Mouse (Mus musculus) kidney, postnatal 4 days (tissue): Measurements from ENCODE around the gene Spata48.

Source experiments
- DNase-seq, 2 experiments: peaks; one replicate each; pipeline ENCODE4 v3.0.0; 2021; ENCODE audit warnings: mixed read lengths in 2 of 2

The Spata48 gene

DNA sequence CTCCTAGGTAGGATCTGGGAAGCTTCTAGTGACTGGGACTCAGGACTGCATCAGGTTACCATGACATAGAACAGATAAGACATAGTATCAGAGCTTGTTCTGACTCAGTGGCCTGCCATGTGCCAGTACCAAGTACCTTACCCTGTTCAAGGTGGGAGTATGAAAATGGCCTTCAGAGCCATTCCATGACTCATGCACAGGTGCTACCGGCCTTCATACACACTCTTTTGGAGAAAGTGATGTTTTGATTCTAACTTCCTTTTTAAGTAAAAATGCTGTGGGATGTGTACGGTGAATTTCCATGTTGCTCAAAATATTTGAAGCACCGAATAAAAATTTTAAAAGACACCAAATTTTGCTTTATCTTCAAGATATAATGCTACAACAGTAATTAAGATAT lies 84.1 kb downstream of the Spata48 start:
- DNase-seq = no peak

GRCm38 (mm10) chr11:11546903-11547511 lies 85.1 kb downstream of the Spata48 start:
- no peak for DNase-seq

DNA sequence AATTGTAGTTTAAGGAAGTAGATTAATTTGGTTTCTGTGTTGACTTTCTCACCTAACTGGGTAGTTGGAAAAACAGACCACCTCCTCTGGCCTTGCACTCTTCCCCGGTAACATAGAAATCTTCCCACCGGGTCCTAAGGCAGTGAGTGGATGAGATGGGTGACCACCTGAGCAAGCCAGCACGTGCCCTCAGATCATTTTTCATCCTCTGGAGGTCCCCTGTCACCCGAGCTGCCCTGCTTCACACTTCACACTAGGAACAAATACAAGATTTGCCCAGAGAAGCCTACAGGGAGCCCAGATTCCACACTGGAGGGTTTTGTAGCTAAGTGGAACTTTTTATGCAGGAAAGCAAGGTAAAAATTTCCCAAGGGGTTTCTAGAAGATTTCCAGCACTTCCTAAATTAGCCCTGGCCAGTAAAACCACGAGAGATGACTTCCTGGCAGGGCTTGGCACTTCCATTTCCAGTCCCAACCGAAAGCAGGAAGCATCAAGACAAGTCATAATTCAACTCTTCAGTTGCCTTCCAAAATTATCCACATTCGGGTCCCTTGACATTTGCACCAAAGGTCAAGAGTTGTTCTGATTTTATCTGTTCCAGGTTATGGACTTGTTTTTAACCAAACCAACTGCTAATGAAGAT lies 85.8 kb downstream of the Spata48 start:
- DNase-seq = no peak

- DNase-seq = no peak
These were observed 93.7 kb downstream of the Spata48 start for GRCm38 (mm10) chr11:11555563-11555962.

- no peak for DNase-seq
These were observed 94.3 kb downstream of the Spata48 start for GRCm38 (mm10) chr11:11556186-11556585.

- DNase-seq = peak; percentile 63 to 68
These were observed 95.5 kb downstream of the Spata48 start for GRCm38 (mm10) chr11:11557173-11557967.

DNA sequence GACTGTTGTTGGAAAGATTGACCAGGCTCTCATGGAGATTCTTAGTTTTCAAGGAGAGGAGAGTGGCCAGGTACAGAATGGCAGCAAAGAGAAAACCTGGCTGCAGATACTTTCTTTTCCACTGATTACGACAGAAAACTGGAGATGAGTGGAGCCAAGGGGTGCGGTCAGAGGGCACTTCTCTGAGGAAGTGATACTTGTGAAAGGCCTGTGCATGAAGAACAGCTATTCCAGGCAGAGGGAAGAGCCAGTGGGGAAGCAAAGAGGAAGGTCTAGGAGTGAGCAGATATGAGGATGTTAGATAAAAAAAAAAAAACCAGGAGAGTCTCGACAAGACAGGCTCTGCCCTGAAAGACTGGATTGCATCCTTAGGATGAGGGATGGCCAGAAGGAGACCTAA lies 96.8 kb downstream of the Spata48 start:
- DNase-seq = no peak

- no peak for DNase-seq
These were observed 97.3 kb downstream of the Spata48 start for GRCm38 (mm10) chr11:11559099-11559686.

GRCm38 (mm10) chr11:11561118-11561517 lies 99.2 kb downstream of the Spata48 start:
- DNase-seq = no peak

GRCm38 (mm10) chr11:11564266-11565044 lies 102.6 kb downstream of the Spata48 start:
- no peak for DNase-seq
